Mouse (Mus musculus): ENCODE data around the gene Snupn.

- TF ChIP-seq EP300 (IDR thresholded peaks at IDR 0.05; ENCODE audit: low read depth): no peak
- TF ChIP-seq CTCF (IDR thresholded peaks at IDR 0.05; ENCODE audit: low read depth): no peak
These were observed 67.0 kb downstream of the Snupn start for GRCm38 (mm10) chr9:57017631-57018030.

Data from liver, embryonic 14.5 days (tissue).